Mouse (Mus musculus): ENCODE results near the gene Iscu. TPM values are rescaled to one million over a fixed set of nuclear protein-coding genes. Genes with fewer than 3 reads are reported as not detected.

The Iscu gene
- polyA plus RNA-seq, 1 experiment from 2014 or later: 93.0 TPM

Other genes starting within 250 kb of the Iscu start
- 2.2 and 2.6 TPM in 2 replicates for gene Cmklr1, start 122.3 kb upstream of the Iscu start, polyA plus RNA-seq (2015; fragmentation: Nextera tagmentation; extraction: Ambion mirVana)
- not detected in 2 replicates for gene 1700069L16Rik, start 48.0 kb upstream of the Iscu start, polyA plus RNA-seq (2015; fragmentation: Nextera tagmentation; extraction: Ambion mirVana)
- 7.9 and 8.2 TPM in 2 replicates for gene Ficd, start 36.9 kb upstream of the Iscu start, polyA plus RNA-seq (2015; fragmentation: Nextera tagmentation; extraction: Ambion mirVana)
- 45.5 and 47.0 TPM in 2 replicates for gene Sart3, start 238 bp upstream of the Iscu start, polyA plus RNA-seq (2015; fragmentation: Nextera tagmentation; extraction: Ambion mirVana)
- 12.6 and 19.9 TPM in 2 replicates for gene Tmem119, start 27.8 kb downstream of the Iscu start, polyA plus RNA-seq (2015; fragmentation: Nextera tagmentation; extraction: Ambion mirVana)
- gene Selplg, start 59.9 kb downstream of the Iscu start, polyA plus RNA-seq (2015; fragmentation: Nextera tagmentation; extraction: Ambion mirVana): 1.9 and 2.5 TPM in 2 replicates
- gene Coro1c, start 136.0 kb downstream of the Iscu start, polyA plus RNA-seq (2015; fragmentation: Nextera tagmentation; extraction: Ambion mirVana): 183 and 200 TPM in 2 replicates
- 12.9 and 16.8 TPM in 2 replicates for gene Ssh1, start 221.1 kb downstream of the Iscu start, polyA plus RNA-seq (2015; fragmentation: Nextera tagmentation; extraction: Ambion mirVana)
- gene Dao, start 231.0 kb downstream of the Iscu start, polyA plus RNA-seq (2015; fragmentation: Nextera tagmentation; extraction: Ambion mirVana): not detected in 2 replicates